Mouse (Mus musculus): ENCODE results near the gene Fam187a.

The Fam187a gene

GRCm38 (mm10) chr11:102884616-102885219 is at the start of gene Fam187a:
Gene Fam187a (plus strand): TSS chr11:102885169.
- DNase-seq, result no peak

- DNase-seq, result no peak
These were observed 49.4 kb upstream of the Fam187a start, which contains the start of gene Higd1b for GRCm38 (mm10) chr11:102835549-102835948. Gene Higd1b (plus strand): TSS chr11:102835849.

- no peak for DNase-seq
These were observed 48.8 kb upstream of the Fam187a start for GRCm38 (mm10) chr11:102836146-102836545.

- no peak for DNase-seq
These were observed 47.6 kb upstream of the Fam187a start for GRCm38 (mm10) chr11:102837385-102837784.

GRCm38 (mm10) chr11:102838126-102838525 is 46.8 kb upstream of the Fam187a start:
- no peak for DNase-seq

DNA sequence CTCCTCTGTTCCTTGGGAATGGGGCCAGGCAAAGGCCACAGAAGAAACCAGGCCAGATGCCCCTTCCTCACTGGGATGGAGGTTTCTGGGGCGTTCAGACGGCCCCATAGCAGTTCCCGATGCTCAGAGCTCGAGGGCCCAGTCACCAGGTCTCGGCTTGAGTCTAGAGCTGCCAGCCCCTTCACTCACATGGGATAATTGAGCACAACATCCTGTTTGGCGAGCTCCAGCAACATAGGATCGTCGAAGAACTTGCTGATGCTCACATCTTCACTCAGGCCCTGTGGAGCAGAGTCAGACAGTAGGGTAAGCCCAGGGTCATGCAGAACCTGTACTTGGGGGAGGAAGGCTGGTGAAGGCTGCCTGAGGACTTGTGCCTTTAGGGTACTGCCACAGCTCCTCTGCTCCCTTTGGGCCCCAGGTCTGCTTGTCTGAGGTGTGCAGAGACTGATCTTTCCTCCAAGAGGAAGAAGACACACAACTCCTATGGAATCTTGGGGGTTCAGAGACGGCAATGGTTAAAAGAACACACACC is 46.3 kb upstream of the Fam187a start:
- no peak for DNase-seq

- DNase-seq, result no peak
These were observed 39.0 kb upstream of the Fam187a start for GRCm38 (mm10) chr11:102845926-102846325.

DNA sequence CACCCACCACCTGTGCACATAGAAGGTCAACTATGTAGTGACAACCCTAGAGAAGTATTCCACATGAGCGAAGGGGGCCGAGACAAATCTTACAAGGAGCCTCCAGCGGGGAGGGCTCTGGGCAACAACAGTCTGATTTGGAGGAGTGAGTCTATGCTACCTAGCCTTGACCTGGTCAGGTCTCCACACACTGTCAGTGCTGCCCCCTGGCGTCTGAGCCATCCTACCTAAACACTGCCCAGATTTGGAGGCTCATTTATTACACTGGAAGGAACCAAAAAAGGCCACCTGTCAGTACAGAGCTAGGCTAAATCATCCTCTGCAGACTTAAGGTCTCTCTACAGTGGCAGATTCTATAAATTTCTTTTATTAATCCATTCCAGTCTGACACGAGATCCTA is 33.1 kb upstream of the Fam187a start:
- peak in 1 of 2 experiments; percentile 47 for DNase-seq

- DNase-seq, result no peak
These were observed 31.2 kb upstream of the Fam187a start for GRCm38 (mm10) chr11:102853760-102854159.

DNA sequence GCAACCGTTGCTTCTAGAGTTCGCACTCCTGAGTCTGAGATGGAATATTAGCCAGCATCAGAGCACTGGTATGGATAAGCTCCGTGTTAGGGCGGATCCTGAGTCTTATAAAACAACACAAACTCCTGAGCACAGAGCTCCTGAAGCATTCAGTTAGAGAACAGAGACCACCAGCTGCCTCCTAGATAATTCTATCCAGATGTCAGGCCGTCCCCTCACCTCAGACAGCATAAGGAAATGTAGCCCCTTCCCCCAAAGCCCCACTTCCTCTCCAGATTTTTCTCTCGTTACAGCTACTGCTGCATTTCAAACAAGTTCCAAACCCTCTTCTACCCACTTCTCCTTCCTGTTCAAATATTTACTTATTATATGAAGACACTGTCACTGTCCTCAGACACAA is 29.0 kb upstream of the Fam187a start:
- DNase-seq, result no peak

DNA sequence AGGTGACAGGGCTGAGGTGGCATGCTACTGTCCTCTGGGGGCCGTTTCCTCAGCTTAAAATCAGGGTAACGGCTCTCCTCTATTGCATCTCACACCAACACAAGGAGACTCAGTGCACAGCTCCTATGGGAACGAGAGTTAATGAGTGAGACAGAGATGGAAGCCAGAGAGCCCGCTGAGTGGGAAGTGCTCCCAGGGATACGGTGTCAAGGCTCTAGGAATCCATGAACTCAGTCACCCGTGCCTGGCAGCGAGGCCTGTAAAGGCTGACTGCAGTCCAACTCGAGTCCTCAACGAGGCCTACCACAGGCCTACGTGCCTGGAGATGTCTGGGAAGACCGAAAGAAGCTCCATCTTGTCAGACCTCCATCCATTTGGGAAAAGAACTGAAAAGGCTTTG is 26.0 kb upstream of the Fam187a start:
- no peak for DNase-seq

DNA sequence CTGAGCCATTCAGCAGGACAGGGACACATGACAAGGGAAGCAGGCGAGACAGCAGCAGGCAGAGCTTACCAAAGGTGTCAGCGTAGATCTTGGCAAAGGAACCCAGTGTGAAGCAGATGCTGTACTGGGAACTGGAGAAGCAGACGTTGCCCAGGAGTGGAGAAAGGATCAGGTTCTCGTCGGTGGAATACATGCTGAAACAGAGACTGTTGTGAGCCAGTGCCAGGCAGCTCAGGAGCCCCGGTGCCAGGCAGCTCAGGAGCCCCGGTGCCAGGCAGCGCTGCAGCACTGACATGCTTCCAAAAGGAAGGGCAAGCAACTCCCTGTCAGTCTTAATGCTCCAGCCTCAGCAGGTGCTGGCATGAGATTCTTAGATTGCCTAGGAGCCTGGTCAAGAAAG is 25.0 kb upstream of the Fam187a start:
- no peak for DNase-seq

- peak in 1 of 2 experiments; percentile 50 for DNase-seq
These were observed 20.7 kb upstream of the Fam187a start for GRCm38 (mm10) chr11:102864272-102864671.

GRCm38 (mm10) chr11:102874801-102875334 is 10.1 kb upstream of the Fam187a start:
- DNase-seq, result no peak

GRCm38 (mm10) chr11:102879558-102879957 is 5.4 kb upstream of the Fam187a start:
- DNase-seq, result no peak

DNA sequence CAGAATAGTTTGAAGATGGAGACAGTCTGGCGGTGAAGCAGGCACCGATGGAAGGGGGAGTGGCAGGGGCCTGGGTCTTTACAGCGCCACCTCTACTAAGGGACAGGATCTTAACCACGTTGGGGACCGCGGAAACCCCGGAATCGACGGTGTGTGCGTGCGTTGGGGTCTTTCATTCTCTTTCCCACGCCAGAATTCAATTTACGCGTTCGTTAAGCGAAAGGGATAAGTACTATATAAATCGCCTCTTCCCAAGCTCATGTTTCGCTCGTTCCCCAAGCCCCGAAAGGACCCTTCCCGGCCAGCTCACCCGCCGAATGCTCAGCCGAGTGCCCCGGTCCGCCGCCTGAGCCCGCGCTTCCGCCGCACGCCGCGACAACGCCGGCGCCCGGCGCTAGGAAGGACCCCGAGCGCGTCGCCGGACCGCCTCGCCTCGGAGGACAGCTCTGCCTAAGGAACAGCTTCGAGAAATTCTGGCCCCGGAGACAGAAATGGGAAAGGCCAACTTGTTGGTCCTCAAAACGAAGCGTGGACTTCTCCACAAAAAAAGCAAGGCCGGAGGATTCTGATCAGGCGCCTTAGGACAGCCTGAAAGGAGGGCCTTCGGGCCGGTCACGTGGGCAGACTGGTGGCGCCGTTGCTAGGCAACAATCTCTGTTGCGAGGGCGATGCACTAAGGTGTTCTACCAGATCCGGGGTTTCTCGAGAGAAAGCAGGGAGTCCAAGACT is 4.2 kb upstream of the Fam187a start, which contains the start of the genes Eftud2 and Ccdc103:
Eftud2 (minus strand) TSS at position 401 of the 729 bp plus-strand sequence.
Ccdc103 (plus strand) TSS at position 620 of the 729 bp plus-strand sequence.
- DNase-seq, result peak; percentile 83 to 92

DNA sequence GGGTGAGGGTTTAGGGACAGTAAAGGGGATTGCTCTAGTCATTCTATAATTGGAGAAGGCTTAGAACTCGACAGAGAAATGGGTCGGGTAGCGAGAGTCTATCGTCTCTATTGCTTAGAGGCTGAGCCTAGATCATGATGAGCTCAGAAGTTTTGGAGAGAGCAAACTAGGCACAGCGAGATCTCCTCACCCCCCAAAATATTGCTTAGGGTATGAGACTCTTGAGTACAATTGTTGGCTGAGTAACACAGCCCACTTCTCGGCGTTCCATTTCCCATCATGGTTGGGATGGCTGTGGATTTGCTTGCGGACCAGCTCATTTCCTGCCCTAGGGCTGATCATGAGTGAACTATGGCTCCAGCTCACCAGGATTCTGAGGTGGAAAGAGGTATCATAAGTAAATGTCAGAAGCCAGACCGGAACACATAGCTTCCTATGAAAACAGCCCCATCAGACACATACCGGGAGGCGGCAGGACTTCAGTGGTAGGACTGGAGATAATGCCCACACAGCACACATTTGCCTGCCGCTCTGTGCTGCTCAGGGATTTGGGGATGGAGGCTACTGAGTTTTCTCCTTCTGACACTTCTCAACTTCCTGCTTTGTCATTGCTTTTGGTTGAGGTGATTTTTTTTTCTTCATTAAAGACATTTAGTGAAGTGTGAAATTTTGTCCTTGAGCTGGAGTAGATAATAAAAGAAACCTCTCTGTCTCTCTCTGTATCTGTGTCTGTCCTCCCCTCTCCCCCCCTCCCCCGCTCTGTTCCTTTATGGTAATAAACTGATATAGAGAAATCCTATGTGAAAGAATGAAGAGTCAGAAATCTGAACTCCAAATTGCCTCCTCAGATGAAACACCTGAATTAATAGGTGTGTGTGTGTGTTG is 3.4 kb upstream of the Fam187a start:
- no peak for DNase-seq

- DNase-seq, result no peak
These were observed 2.5 kb downstream of the Fam187a start for GRCm38 (mm10) chr11:102887433-102887832.

GRCm38 (mm10) chr11:102888135-102888534 is 3.2 kb downstream of the Fam187a start:
- DNase-seq, result no peak

GRCm38 (mm10) chr11:102890096-102890495 is 5.1 kb downstream of the Fam187a start:
- DNase-seq, result no peak

GRCm38 (mm10) chr11:102893015-102893651 is 8.2 kb downstream of the Fam187a start:
- DNase-seq, result peak; percentile 42 to 55

DNA sequence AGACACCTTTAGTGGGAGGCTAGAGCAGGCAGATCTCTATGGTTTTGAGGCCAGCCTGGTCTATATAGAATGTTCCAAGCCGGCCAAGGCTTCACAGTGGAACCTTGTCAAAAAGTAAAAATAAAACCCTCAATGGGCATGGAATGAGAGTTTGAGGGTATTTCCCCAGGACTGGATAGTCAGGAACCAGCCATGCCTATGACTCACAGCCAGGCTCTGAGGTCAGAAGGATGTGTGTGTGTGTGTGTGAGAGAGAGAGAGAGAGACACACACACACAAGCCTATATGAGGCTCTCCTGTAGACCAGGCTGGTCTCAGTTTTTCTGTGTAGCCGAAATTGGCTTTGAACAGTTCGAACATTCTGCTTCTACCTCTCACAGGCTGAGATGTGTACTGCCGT is 9.7 kb downstream of the Fam187a start:
- DNase-seq, result no peak
